Mouse (Mus musculus) ES-E14 (cell line): Measurements from ENCODE around the gene Cspg4. TPM values are rescaled to one million over a fixed set of nuclear protein-coding genes. Genes with fewer than 3 reads are reported as not detected.

Source experiments
- DNase-seq: peaks from one replicate; pipeline ENCODE4 v3.0.0-alpha.2; 2013; ENCODE audit warnings: low read depth, low spot score
- H3K27ac ChIP-seq: 2 replicates; pipeline ENCODE4 v1.5.1; 2012; ENCODE audit warnings: low read depth, mild to moderate bottlenecking, low read length, moderate library complexity, mixed read lengths; ENCODE audit not compliant: poor library complexity, insufficient read depth, severe bottlenecking
- H3K36me3 ChIP-seq: 2 replicates; pipeline ENCODE4 v1.6.1; 2012; ENCODE audit warnings: mild to moderate bottlenecking, low read length, moderate library complexity, mixed read lengths; ENCODE audit not compliant: control insufficient read depth, poor library complexity, insufficient read depth, severe bottlenecking
- H3K4me1 ChIP-seq, 2 experiments: fragments of 150-350 bp in 1 of 2; sonication (generic) in 1 of 2; 2 replicates each; pipeline ENCODE4 v1.6.1; 2012; ENCODE audit warnings: low read length in 2 of 2, mild to moderate bottlenecking in 1 of 2, mixed read lengths in 1 of 2; ENCODE audit not compliant: control insufficient read depth in 2 of 2, insufficient read depth in 2 of 2, poor library complexity in 1 of 2
- H3K4me3 ChIP-seq, 2 experiments: fragments of 150-350 bp in 1 of 2; sonication (generic) in 1 of 2; 2 replicates each; pipeline ENCODE4 v1.5.1; 2012; ENCODE audit warnings: low read length in 2 of 2, low read depth in 1 of 2, mild to moderate bottlenecking in 1 of 2, mixed read lengths in 1 of 2; ENCODE audit not compliant: insufficient read depth in 1 of 2, poor library complexity in 1 of 2, severe bottlenecking in 1 of 2
- H3K9ac ChIP-seq: 2 replicates; pipeline ENCODE4 v1.6.1; 2012; ENCODE audit warnings: low read depth, mild to moderate bottlenecking, low read length, mixed read lengths; ENCODE audit not compliant: poor library complexity, insufficient read depth, severe bottlenecking
- H3K9me3 ChIP-seq: fragments of 150-350 bp; sonication (generic); 2 replicates; pipeline ENCODE4 v1.6.1; 2012; ENCODE audit warnings: low read depth, mild to moderate bottlenecking, low read length; ENCODE audit not compliant: control insufficient read depth, insufficient read depth
- CHD2 ChIP-seq: IDR thresholded peaks from 2 replicates; pipeline ENCODE4 v1.6.1; 2014; ENCODE audit warnings: mild to moderate bottlenecking, low read depth, low read length, inconsistent platforms
- HCFC1 ChIP-seq: IDR thresholded peaks from 2 replicates; pipeline ENCODE4 v1.6.1; 2012; ENCODE audit warnings: low read length, inconsistent platforms, borderline replicate concordance; ENCODE audit not compliant: insufficient read depth
- MAFK ChIP-seq: IDR thresholded peaks from 2 replicates; pipeline ENCODE4 v1.6.1; 2014; ENCODE audit warnings: mild to moderate bottlenecking, low read depth, low read length, inconsistent platforms; ENCODE audit not compliant: insufficient read depth
- ZC3H11A ChIP-seq: IDR thresholded peaks from 2 replicates; pipeline ENCODE4 v1.6.1; 2012; ENCODE audit warnings: low read depth, mild to moderate bottlenecking, inconsistent platforms, low read length, borderline replicate concordance
- ZNF384 ChIP-seq: IDR thresholded peaks from 2 replicates; pipeline ENCODE4 v1.6.1; 2012; ENCODE audit warnings: low read depth, low read length, inconsistent platforms
- in situ Hi-C, 2 experiments: fragments of 600-800 bp; cut with MboI; formaldehyde crosslinking; loops; one replicate each; pipeline ENCODE4 v1.15.1; 2025; ENCODE audit warnings: low sequenced_read_pairs in 2 of 2, inconsistent platforms in 1 of 2; ENCODE audit not compliant: unreplicated experiment in 2 of 2
- total RNA-seq: library from RNA; depleted of rRNA; stranded (reverse); fragments of 300-350 nt; gene quantifications from 2 replicates; pipeline ENCODE4 v1.2.3, GENCODE M21; 2012

Gene Cspg4
- total RNA-seq, 1 experiment: 1.3 TPM

DNA sequence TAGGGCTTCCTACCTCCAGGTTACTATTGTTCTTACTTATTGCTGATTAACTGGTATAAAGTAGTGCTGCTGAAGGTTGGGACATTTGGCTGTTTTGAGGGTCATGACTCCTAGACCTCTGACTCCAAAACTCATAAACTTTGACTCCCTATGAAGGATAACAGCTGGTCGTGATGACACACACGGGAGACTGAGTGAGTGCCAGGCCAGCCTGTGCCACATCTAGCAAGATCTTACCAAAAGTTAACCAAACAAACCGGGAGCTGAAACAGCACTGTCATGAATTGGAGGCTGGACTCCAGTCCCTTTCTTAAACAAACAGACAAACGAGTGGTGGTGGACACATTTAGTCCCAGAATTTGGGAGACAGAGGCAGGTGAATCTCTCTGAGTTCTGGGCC is 64.7 kb downstream of the Cspg4 start:
- H3K9ac ChIP-seq: no peak overlapping the region
- no peak for TF ChIP-seq HCFC1
- no peak for TF ChIP-seq ZC3H11A
- TF ChIP-seq CHD2: no peak
- TF ChIP-seq MAFK: no peak
- no peak for TF ChIP-seq ZNF384
- H3K36me3 ChIP-seq: no peaks in the 10 kb centered on the region
- no peak overlapping the region for H3K27ac ChIP-seq
- H3K4me1 ChIP-seq: peaks cover 3 to 8% of the 10 kb centered on the region in 2 experiments; a peak in 2 of 4 replicates
- no peaks in the 10 kb centered on the region for H3K9me3 ChIP-seq
- DNase-seq: no peak
- H3K4me3 ChIP-seq: no peak overlapping the region
- in situ Hi-C loops: no loop called here

DNA sequence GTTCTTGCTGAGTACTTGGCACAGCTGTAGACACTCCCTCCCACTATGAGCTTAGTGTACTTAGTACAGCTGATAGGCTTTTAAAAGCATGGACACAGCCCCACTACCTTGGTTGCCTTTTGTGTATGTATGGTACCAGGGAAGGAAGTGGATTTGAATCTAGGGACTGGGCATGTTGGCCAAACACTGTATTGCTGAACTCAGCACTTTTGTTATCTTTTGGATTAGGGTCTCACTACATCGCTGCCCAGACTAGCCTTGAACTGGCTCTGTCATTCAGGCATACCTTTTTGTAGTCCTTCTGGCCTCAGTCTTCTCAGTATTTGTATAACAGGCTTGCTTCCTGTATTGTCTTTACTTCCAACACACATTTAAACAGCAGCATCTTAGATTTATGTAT is 65.7 kb downstream of the Cspg4 start:
- Histone ChIP-seq H3K36me3 (no peaks in the 10 kb centered on the region), H3K9ac (no peak overlapping the region), H3K4me3 (no peak overlapping the region), H3K4me1 (peaks cover 2 to 3% of the 10 kb centered on the region in 2 experiments; a peak in 2 of 4 replicates), H3K27ac (no peak overlapping the region), H3K9me3 (no peaks in the 10 kb centered on the region)
- in situ Hi-C loops: no loop called here
- no peak for DNase-seq
- no peak for TF ChIP-seq CHD2
- 0 out of 2 replicates have a peak, but pooled peaks have one; percentile 43 for TF ChIP-seq MAFK

GRCm38 (mm10) chr9:56936861-56937222 is 72.0 kb downstream of the Cspg4 start:
- no peaks in the 10 kb centered on the region for H3K36me3 ChIP-seq
- in situ Hi-C loops: no loop called here
- no peaks in the 10 kb centered on the region for H3K9me3 ChIP-seq
- no peak overlapping the region for H3K9ac ChIP-seq
- DNase-seq: no peak
- no peak overlapping the region for H3K27ac ChIP-seq
- peaks cover 0 to 4% of the 10 kb centered on the region in 2 experiments; a peak in 1 of 4 replicates for H3K4me1 ChIP-seq
- H3K4me3 ChIP-seq: peak overlapping the region; percentile 87 to 96
- no peak for TF ChIP-seq CHD2
- no peak for TF ChIP-seq ZC3H11A
- no peak for TF ChIP-seq ZNF384
- no peak for TF ChIP-seq HCFC1
- no peak for TF ChIP-seq MAFK

- peaks cover 0 to 4% of the 10 kb centered on the region in 2 experiments; a peak in 1 of 4 replicates for H3K4me1 ChIP-seq
- peak; percentile 97 for DNase-seq
- in situ Hi-C loops: no loop called here
- peak; percentile 32; the same call in 1 of the 2 replicates for TF ChIP-seq CHD2
- TF ChIP-seq ZNF384: no peak
- H3K27ac ChIP-seq: peak within 1 kb of the TSS; percentile 55
- H3K4me3 ChIP-seq: peak within 1 kb of the TSS; percentile 87 to 96
- H3K36me3 ChIP-seq: no peaks in the 10 kb centered on the region
- no peaks in the 10 kb centered on the region for H3K9me3 ChIP-seq
- peak within 1 kb of the TSS; percentile 94 for H3K9ac ChIP-seq
Observed at GRCm38 (mm10) chr9:56937223-56938160, 72.7 kb downstream of the Cspg4 start, which contains the start of gene Imp3. TSS of gene Imp3 (plus strand) at chr9:56937475.

DNA sequence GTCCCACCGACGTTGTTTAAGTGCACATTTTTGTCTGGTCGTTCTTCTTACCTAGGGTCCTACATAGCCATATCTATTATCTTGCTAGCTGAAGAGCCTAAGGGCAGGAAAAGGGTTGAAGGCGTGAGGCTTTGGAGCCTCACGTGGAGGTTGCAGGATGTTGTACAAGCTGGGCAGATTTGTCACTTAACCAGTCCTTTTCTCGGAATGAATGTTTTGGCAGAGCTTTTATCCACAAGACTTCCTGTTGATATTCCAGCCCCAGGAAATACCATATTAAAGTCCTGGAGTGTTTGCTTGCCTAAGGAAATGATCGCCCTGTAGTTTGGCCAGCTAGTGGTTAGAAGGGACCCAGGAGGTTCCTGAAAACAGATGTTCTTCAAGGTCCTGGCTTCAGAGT is 73.5 kb downstream of the Cspg4 start:
- peaks cover 0 to 4% of the 10 kb centered on the region in 2 experiments; a peak in 1 of 4 replicates for H3K4me1 ChIP-seq
- H3K36me3 ChIP-seq: no peaks in the 10 kb centered on the region
- H3K4me3 ChIP-seq: peak overlapping the region; percentile 87 to 96
- H3K9me3 ChIP-seq: no peaks in the 10 kb centered on the region
- DNase-seq: no peak
- in situ Hi-C loops: no loop called here
- no peak overlapping the region for H3K27ac ChIP-seq
- no peak for TF ChIP-seq CHD2
- no peak for TF ChIP-seq ZC3H11A
- no peak for TF ChIP-seq ZNF384
- TF ChIP-seq HCFC1: no peak
- no peak for TF ChIP-seq MAFK
- H3K9ac ChIP-seq: peak overlapping the region; percentile 94; the same call in 1 of the 2 replicates
